Mouse (Mus musculus) kidney, embryonic 16.5 days (tissue): ENCODE results near the gene Trib2. TPM values are rescaled to one million over a fixed set of nuclear protein-coding genes. Genes with fewer than 3 reads are reported as not detected.

ENCODE experiments used
- ATAC-seq: fragments of 200-750 bp; cut with Nextera tagmentation; 2 replicates; pipeline ENCODE4 v1.8.0; 2017; ENCODE audit warnings: moderate TSS enrichment; ENCODE audit not compliant: low FRiP score, low TSS enrichment
- H3K27ac ChIP-seq: fragments of 300-500 bp; sonication (generic); 2 replicates; pipeline ENCODE4 v1.5.1; 2014; ENCODE audit warnings: low read length
- H3K27me3 ChIP-seq: fragments of 300-500 bp; sonication (generic); 2 replicates; pipeline ENCODE4 v1.6.1; 2014; ENCODE audit warnings: low read length, control low read depth, mixed read lengths; ENCODE audit not compliant: insufficient read depth
- H3K36me3 ChIP-seq: fragments of 300-500 bp; sonication (generic); 2 replicates; pipeline ENCODE4 v1.6.1; 2014; ENCODE audit warnings: low read length, control low read depth, mixed read lengths; ENCODE audit not compliant: insufficient read depth
- H3K4me1 ChIP-seq: fragments of 300-500 bp; sonication (generic); 2 replicates; pipeline ENCODE4 v1.6.1; 2014; ENCODE audit warnings: low read length, control low read depth, mixed read lengths; ENCODE audit not compliant: insufficient read depth
- H3K4me2 ChIP-seq: fragments of 300-500 bp; sonication (generic); replicated peaks from 2 replicates; pipeline ENCODE4 v1.6.1; 2014; ENCODE audit warnings: low read depth, low read length
- H3K4me3 ChIP-seq: fragments of 300-500 bp; sonication (generic); 2 replicates; pipeline ENCODE4 v1.5.1; 2014; ENCODE audit warnings: mild to moderate bottlenecking, low read length
- H3K9ac ChIP-seq: fragments of 300-500 bp; sonication (generic); replicated peaks from 2 replicates; pipeline ENCODE4 v1.6.1; 2014; ENCODE audit warnings: low read length
- H3K9me3 ChIP-seq: fragments of 300-500 bp; sonication (generic); 2 replicates; pipeline ENCODE4 v1.6.1; 2016; ENCODE audit warnings: low read length, control low read depth
- WGBS: fragments of 180-500 bp; shearing (Covaris S2); extraction: QIAGEN DNeasy Blood & Tissue Kit; methylation state at CpG from one replicate; pipeline ENCODE4 v1.1.7; 2014; 5-methylcytosine and 5-hydroxymethylcytosine counted together
- polyA plus RNA-seq: library from polyadenylated mRNA; unstranded; fragments of >200 nt; fragmentation: Nextera tagmentation; extraction: Ambion mirVana; gene quantifications from 2 replicates; pipeline ENCODE4 v1.2.1, GENCODE M21; 2015

The Trib2 gene
- polyA plus RNA-seq, 1 experiment from 2014 or later, result 58.6 TPM

DNA sequence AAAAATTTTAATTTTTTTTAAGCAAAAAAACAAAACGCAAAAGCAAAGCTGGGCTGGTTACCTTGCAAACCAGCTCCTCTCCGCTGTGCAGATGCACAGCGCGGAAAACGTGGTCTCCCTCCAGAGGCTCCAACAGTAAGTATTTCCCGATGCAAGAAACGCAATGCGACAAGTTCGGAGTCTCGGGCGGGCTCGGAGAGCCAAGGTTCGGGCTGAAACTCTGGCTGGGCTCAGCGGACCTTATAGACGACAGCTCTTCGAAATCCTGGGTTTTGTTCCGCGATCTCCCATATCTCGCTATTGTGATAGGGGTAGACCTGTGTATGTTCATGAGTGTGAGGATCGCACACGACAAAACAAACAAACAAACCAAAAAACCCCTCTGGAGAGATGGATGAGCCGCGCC, 1.5 kb downstream of the Trib2 start:
- under 1% methylated on average over 23 of the region's 23 CpGs for WGBS
- H3K4me2 ChIP-seq, result peak overlapping the region; percentile 74
- peak overlapping the region; percentile 96 for H3K9ac ChIP-seq
- H3K9me3 ChIP-seq, result no peaks in the 10 kb centered on the region
- H3K36me3 ChIP-seq, result no peaks in the 10 kb centered on the region
- ATAC-seq, result peak; percentile 0; the same call in 1 of the 2 replicates
- peak overlapping the region; percentile 96 for H3K27ac ChIP-seq
- peaks cover 27% of the 10 kb centered on the region for H3K4me1 ChIP-seq
- no peaks in the 10 kb centered on the region for H3K27me3 ChIP-seq
- H3K4me3 ChIP-seq, result peak overlapping the region; percentile 69

DNA sequence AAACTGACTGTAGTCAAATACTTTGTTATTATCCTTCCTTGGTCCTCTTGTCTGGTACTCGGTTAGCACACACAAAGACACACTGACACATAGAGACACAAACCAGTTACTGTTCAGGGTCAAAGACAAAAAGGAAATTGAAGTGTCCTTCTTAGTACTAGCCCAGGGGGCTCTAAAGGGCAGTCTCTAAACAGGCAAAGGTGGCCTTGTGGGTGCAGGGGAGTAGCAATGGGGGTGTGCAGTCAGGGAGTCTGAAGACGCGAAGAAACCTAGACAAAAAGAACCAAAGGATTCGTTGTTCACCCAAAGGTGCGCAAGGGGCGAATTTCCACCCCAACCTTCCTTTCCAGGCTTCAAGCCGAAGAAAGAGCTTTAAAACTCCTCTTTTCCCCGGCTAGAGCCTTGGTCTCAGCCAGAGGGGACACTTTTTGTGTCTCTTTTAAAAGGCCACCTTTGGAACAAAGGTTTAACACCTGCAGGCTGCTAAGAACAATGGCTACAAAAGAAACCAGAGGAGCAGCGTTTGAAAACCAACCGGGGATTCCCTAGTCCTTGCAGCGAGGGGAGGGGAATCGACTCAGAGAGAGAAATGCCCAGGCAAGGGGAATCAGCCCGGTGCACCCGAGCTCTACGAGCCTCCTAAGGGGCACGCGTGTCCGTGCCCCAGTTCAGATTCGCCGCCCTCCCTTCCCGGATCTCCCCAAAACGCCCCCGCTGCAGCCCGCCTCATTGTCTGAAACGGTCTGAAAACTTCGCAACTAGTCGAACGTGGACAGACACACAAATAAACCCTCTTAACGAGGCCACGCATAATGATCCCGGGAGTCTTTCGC, 2.3 kb downstream of the Trib2 start:
- under 1% methylated on average over 32 of the region's 32 CpGs for WGBS
- no peak for ATAC-seq
- Histone ChIP-seq H3K4me1 (peaks cover 27% of the 10 kb centered on the region), H3K27ac (peak overlapping the region; percentile 96), H3K4me3 (peak overlapping the region; percentile 69), H3K36me3 (0 out of 2 replicates have a peak, but pooled peaks cover 3% of the 10 kb centered on the region), H3K9me3 (no peaks in the 10 kb centered on the region), H3K4me2 (peak overlapping the region; percentile 74), H3K27me3 (no peaks in the 10 kb centered on the region), H3K9ac (peak overlapping the region; percentile 96)

- no peaks in the 10 kb centered on the region for H3K9me3 ChIP-seq
- peaks cover 27% of the 10 kb centered on the region for H3K4me1 ChIP-seq
- H3K4me2 ChIP-seq, result peak overlapping the region; percentile 74
- peak overlapping the region; percentile 69 for H3K4me3 ChIP-seq
- H3K36me3 ChIP-seq, result 0 out of 2 replicates have a peak, but pooled peaks cover 3% of the 10 kb centered on the region
- no peaks in the 10 kb centered on the region for H3K27me3 ChIP-seq
- WGBS, result 5% methylated on average over 5 of the region's 5 CpGs
- peak overlapping the region; percentile 96 for H3K9ac ChIP-seq
- ATAC-seq, result no peak
- H3K27ac ChIP-seq, result peak overlapping the region; percentile 69
Observed at GRCm38 (mm10) chr12:15813819-15814165, 2.9 kb downstream of the Trib2 start.

- peak overlapping the region; percentile 74 for H3K4me2 ChIP-seq
- H3K27ac ChIP-seq, result peak overlapping the region; percentile 69
- 8% methylated on average over 12 of the region's 12 CpGs for WGBS
- peak overlapping the region; percentile 69 for H3K4me3 ChIP-seq
- H3K36me3 ChIP-seq, result peaks cover 6% of the 10 kb centered on the region; the same call in 1 of the 2 replicates
- ATAC-seq, result no peak
- no peaks in the 10 kb centered on the region for H3K9me3 ChIP-seq
- H3K27me3 ChIP-seq, result no peaks in the 10 kb centered on the region
- H3K4me1 ChIP-seq, result peaks cover 27% of the 10 kb centered on the region
- peak overlapping the region; percentile 96 for H3K9ac ChIP-seq
Observed at GRCm38 (mm10) chr12:15813133-15813818, 3.4 kb downstream of the Trib2 start.

DNA sequence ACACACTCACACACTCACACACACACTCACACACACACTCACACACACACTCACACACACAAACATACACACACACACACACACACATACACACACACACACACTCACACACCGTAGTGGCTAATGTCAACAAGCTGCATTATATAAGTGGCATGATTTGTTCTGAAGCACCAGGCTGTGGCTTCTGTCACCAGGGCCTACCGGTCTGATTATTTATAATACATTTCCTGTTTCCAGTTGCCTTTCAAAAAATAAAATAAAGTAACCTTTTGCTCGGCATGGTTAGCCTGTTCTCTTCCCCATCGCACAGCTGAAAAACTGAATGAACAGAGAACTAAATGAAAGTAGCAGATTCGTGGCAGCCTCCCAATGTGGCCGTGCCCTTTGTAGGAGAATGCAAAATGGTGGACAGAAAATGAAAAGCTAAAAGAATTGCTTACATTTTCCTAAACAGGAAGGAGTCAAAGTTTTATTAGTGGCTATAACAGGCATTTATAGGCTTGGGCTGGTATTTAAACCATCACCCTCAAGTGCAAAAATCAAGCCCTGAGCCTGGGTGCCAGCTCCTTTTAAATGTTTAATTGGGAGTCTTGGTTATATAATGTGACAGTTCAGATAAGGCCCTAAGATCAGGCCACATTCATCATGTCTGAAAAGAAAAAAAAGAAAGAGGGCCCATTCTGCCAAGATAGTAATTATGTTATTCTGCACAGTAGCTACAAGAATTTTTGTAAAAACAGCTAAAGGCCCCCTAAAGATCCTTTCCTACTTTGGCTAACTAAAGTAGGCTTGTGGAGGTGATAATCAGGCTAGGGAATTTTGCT, 4.4 kb downstream of the Trib2 start:
- no peaks in the 10 kb centered on the region for H3K27me3 ChIP-seq
- peaks cover 13% of the 10 kb centered on the region for H3K36me3 ChIP-seq
- H3K4me1 ChIP-seq, result peaks cover 22% of the 10 kb centered on the region
- peak overlapping the region; percentile 69 for H3K4me3 ChIP-seq
- 22% methylated on average over 6 of the region's 6 CpGs for WGBS
- 0 out of 2 replicates have a peak overlapping the region, but pooled peaks have one; percentile 8 for H3K9ac ChIP-seq
- no peak for ATAC-seq
- H3K4me2 ChIP-seq, result peak overlapping the region; percentile 74
- peak overlapping the region; percentile 0; the same call in 1 of the 2 replicates for H3K27ac ChIP-seq
- no peaks in the 10 kb centered on the region for H3K9me3 ChIP-seq

DNA sequence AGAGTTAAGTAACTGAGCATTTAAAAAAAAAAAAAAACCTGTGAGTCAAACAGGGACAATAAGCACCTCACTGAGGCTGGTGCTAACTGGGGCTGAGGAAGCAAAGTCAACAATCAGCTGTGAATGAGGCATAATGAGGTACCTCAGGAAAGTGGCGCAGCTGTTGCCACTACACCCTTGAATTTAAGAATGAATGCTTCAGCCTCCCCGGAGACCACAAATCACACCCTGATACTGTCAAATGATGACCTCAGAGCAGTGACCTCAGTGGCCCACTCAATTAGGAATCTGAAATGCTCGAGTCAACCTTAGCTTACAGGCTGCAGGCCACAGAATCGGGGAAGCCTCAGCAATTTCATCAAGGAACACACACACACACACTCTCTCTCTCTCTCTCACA, 5.0 kb downstream of the Trib2 start:
- Histone ChIP-seq H3K36me3 (peaks cover 20% of the 10 kb centered on the region), H3K4me1 (peaks cover 18% of the 10 kb centered on the region), H3K27ac (peak overlapping the region; percentile 13; the same call in 1 of the 2 replicates), H3K4me3 (peak overlapping the region; percentile 69), H3K27me3 (no peaks in the 10 kb centered on the region), H3K4me2 (peak overlapping the region; percentile 74), H3K9ac (peak overlapping the region; percentile 37; the same call in 1 of the 2 replicates), H3K9me3 (no peaks in the 10 kb centered on the region)
- ATAC-seq, result no peak
- WGBS, result 7% methylated on average over 4 of the region's 4 CpGs

GRCm38 (mm10) chr12:15810926-15811325, 5.8 kb downstream of the Trib2 start:
- ATAC-seq, result no peak
- WGBS, result 48% methylated on average over 7 of the region's 7 CpGs
- Histone ChIP-seq H3K27me3 (no peaks in the 10 kb centered on the region), H3K4me1 (peaks cover 18% of the 10 kb centered on the region), H3K36me3 (peaks cover 22% of the 10 kb centered on the region), H3K27ac (no peak overlapping the region), H3K9ac (0 out of 2 replicates have a peak overlapping the region, but pooled peaks have one; percentile 37), H3K4me2 (peak overlapping the region; percentile 74), H3K9me3 (no peaks in the 10 kb centered on the region), H3K4me3 (peak overlapping the region; percentile 69; the same call in 1 of the 2 replicates)

DNA sequence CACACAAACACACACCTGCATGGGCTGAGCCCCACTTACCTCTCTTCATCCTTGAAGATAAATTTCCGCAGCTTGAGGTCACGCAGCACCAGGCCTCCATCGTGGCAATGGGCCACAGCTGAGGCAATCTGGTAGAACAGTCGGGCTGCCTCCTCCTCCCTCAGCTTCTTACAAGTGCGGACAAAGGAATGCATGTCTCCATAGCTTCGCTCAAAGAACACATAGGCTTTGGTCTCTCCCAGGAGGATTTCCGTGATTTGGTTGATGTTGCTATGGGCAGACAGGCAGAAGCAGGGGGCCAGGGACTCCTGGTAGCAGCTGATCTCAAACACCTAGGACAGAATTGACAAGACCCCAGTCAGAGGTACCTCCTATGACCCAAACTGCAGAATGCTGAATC, 7.1 kb downstream of the Trib2 start:
- peaks cover 27% of the 10 kb centered on the region for H3K4me1 ChIP-seq
- 82% methylated on average over 7 of the region's 7 CpGs for WGBS

GRCm38 (mm10) chr12:15809249-15809648, 7.5 kb downstream of the Trib2 start:
- 92% methylated on average over 4 of the region's 4 CpGs for WGBS
- Histone ChIP-seq H3K4me1 (peaks cover 28% of the 10 kb centered on the region), H3K4me2 (no peak overlapping the region), H3K27ac (no peak overlapping the region), H3K27me3 (no peaks in the 10 kb centered on the region), H3K9me3 (no peaks in the 10 kb centered on the region), H3K36me3 (peaks cover 34% of the 10 kb centered on the region), H3K4me3 (no peak overlapping the region), H3K9ac (no peak overlapping the region)
- no peak for ATAC-seq

More for the DNA sequence above, 7.1 kb downstream of the Trib2 start:
- ATAC-seq, result no peak
- peaks cover 32% of the 10 kb centered on the region for H3K36me3 ChIP-seq
- no peaks in the 10 kb centered on the region for H3K27me3 ChIP-seq
- no peak overlapping the region for H3K9ac ChIP-seq
- H3K4me2 ChIP-seq, result no peak overlapping the region
- no peak overlapping the region for H3K27ac ChIP-seq
- no peak overlapping the region for H3K4me3 ChIP-seq
- no peaks in the 10 kb centered on the region for H3K9me3 ChIP-seq
